Mouse (Mus musculus) gastrocnemius, postnatal 25 days (tissue): ENCODE results near the gene Scfd2. TPM values are rescaled to one million over a fixed set of nuclear protein-coding genes. Genes with fewer than 3 reads are reported as not detected.

Source experiments
- DNase-seq: peaks from one replicate; pipeline ENCODE4 v3.0.0; 2022
- total RNA-seq, 2 experiments: library from RNA; stranded (reverse); gene quantifications; 1 replicate in 1 of 2; 2 replicates in 1 of 2; pipeline ENCODE4 v1.2.3; 2021

The Scfd2 gene
- total RNA-seq, 2 experiments from 2014 or later = 9.5 to 11.7 TPM

DNA sequence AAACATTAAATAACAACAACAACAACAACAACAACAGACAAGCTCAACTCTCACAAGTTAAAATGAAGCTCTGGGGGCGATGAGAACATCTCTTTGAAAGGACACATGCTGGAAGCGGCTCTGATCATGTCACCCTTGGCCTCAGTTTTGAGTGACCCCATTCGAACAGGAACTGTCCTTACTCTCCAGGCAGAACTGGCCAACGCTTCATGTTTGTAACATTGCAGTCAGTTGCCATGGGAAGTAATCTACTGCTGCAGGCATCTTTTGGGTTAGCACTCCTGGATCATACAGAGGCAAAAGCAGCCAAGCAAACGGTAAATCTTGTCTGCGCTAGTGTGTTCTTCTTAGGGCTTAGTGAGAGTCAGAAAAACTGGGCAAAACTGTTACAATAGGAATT, 219.7 kb downstream of the Scfd2 start:
- peak; percentile 55 for DNase-seq

DNA sequence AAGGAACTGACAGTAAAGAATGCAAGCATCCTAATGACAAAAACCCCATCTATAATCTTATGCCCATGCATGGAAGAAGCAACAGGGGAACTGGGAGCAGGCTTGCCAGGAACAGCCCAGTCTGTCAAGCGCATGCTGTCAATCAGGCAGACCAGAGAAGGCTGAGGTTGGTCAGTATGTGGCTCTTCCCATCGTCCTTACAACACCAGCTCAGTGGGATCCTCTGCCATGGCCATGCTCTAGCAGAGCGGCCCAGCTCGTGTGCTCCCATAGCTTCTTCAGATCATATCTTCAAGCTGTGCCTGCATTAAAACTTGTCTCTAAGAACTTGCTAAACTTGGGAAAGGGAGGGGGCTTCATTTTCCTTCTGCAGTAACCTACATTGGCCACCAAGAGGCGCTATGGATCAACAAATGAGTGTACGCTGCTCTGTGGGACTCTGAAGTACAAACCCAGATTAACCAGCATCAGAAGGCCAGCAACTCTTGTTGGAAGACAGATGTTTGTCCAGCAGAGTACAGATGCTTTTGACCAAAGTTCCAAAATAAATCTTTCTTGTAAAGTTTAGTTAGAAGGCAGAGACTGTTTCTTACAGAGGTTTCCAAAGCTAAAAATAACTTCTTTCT, 220.2 kb downstream of the Scfd2 start:
- peak; percentile 34 for DNase-seq

DNA sequence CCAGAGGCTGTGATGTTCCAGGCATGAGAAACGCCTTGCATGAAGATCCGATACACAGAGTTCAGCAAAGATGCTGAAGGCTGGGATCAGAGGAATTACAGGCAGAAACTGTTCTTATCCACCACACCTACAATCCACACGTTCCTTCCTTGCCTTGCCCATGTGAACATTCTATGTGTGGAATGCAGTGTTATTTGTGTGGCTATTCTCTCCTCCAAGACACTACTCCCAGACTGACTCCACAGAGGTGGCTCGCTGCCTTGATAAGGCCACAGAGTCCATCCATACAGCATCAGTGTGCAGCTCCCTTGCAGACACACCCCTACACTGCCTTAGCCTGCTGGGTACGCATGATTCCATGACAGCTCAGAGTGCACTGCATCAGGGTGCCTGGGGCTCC, 221.5 kb downstream of the Scfd2 start:
- DNase-seq = no peak

DNA sequence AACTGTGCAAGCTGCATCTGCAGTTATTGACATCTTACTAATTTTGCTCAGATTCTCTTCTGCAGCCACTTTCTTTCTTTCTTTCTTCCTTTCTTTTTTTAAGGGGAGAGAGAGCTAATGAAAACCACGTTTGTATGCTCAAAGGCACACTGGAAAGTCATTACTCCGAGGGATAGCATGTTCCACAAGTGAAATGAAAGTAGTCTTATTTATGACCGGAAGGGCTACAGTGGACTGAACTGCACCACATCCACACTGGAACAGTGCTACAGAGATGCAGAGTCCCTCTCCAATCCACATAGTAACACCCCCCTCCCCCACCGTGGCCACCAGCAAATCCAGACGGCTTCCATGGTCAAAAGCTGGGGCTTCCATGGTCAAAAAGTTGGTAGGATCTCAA, 224.3 kb downstream of the Scfd2 start:
- DNase-seq = no peak

DNA sequence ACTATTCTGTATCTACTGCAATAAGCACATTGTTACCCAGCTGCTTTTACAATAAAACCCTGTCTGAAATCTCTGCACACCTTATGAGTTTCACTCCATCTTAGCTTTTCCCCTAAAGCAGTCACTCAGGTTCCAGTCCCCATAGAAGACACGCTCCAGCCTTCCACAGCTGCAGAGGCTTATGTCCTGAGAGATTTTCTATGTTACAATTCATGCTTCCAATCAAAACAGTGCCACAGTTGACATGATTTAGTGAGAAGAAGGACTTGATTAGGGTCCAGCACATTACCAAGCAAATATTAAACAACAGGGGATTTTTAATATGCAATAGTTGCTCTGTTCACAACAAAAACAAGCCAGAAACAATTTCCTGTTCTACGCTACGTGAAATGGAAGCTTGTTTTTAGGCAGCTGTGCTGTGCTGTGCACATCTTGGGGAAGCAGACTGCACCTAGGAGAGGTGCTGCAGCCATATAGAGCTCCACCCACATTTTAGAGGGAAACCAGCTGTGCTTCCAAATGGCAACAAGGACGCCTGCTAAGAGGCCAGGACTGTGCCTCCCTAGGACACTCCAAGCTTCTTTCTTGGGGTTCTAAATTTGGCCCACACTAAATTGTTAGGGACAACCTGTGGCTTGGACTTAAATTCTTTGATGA, 225.9 kb downstream of the Scfd2 start:
- no peak for DNase-seq

DNA sequence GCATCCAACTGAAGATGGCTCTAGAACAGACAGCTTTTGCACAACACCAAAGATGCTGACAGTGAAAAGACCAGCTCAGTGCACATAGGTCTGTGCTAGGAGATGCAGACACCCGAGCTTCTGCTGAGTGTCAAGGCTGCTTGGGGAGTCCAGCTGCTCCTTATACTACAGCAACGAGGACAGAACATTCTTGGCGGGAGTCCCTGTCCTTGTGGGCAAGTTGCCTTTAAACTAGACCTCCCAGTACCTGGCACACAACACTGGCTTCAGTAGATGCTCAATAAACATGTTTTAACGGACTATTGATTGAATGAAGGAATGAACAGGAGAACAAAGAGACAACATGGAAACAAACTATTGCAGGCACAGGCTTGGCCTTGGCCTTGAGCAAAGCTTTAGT, 226.8 kb downstream of the Scfd2 start:
- DNase-seq = peak; percentile 71

DNA sequence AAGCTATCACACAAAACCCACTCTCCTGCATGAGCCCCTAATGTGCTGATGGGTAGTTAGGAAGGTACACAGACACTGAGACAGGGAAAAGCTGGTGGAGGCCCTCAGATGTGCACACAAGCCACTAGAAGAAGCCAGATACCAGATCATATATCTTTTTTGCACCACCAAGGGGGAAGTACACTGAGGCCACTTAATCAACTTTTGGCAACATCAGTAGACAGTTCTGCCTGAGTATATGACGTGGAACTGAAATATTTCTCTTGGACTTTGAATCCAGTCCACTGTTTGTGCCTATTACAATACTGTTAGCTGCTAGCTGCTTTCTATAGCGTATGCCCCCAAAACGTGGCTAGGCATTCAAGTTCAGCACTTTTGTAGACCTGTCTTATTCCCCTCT, 229.2 kb downstream of the Scfd2 start:
- no peak for DNase-seq

DNA sequence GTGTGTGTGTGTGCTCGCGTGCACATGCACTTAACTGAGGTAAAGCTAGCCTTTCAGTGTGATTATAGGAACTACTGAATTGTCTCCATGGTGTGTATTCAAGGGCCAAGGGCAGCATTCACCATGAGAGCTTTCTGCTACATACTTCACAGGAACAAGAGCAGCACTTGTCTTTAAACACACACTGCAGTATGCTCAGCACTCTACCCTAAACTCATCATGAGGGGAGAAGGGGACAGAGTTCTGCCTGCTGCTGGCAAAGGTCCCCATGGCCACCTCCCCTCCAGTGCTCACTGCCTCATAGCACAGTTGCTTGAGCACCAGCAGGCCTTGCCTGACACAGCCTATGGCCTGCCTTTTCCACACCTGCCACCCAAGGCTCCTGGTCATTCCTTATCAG, 230.1 kb downstream of the Scfd2 start:
- DNase-seq = no peak

DNA sequence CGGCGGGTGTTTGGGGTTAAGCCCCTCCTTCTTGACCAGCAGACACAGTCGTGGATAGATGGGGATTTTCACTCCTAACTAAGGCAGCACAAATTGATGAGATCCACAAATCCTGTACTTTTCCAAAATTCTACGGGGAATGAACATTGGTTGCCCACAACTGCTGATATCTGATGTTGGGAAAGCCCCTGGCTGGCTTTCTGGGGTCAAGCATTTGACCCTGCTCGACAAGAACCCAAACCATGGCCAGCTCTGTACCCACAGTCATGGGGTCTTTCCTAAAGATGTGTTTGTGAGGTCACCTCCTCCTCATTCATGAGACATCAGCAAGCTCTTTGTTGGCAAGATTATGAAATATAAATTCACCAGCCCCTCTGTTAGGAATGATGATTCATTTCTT, 230.6 kb downstream of the Scfd2 start:
- no peak for DNase-seq

DNA sequence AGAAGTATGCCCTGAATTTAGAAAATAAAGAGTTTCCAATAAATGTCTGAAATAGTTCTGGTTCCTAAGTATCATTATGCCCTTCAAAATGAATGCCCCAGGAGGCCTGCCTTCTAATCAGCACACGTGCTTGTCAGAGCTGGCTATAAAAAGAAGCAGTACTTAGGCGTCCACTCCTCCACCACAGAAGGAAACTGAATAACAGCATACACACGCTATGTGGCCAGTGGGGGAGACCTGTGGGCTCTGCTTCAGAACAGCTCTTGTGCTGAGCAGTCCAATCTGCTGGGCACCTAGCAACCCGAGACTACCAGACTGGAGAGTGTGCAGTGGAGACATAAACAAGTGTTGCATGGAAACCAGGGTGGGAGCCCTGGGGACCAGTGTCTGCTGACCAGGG, 231.4 kb downstream of the Scfd2 start:
- DNase-seq = no peak

DNA sequence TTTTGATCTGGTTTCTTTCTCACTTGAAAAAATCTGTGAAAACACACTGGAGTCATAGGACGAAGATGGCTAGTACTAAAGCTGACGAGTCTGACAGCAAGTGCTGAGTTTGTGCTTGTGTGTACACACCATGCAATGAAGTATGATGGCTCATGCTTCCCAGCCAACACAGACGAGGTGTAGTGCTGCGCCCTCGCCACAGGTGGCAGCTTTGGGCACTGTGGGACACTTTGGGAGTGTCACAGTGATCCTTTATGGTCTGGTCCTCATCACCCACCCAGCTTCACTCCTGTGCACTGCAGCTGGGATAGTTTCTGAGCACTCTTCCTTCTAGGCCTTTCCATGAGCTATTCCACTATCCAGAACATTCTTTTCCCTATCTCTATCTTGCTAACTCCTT, 234.4 kb downstream of the Scfd2 start:
- DNase-seq = no peak

DNA sequence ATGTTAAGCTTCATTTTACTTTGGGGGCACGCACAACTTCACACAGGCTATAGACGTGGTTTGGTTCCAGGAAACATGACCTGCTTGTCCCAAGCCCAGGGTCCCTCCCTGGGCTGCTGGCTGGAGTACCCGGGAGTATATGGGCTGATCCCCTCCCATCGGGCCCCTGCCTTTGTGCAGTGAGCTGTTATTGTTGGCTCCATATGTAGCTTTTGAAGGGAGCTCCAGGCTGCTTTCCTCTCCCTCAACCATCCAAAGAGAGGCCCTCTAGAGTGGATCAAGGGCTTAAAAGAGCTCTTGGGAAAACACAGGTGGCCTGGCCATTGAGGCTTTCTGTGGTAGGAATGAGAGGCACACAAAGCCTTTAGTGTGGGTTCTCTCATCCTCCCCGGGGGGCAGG, 235.5 kb downstream of the Scfd2 start:
- no peak for DNase-seq

DNA sequence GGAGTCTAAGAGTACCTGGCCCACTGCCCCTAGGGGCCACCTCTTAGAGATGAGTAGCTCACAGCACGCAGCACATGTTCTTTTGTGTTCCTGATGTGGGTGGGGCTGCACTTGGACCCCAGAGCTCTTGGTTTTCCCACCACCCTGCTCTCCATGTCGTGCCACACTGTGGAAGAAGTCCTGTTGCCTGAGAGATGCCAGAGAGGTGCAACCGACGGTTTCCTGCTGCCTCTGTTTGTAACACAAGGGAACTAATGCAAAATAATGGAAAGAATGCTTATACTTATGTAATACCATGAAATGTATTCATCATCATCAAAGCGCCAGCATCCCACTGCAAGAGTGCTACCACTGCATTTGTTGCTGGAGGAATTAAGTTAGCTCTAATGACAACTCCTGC, 238.0 kb downstream of the Scfd2 start:
- no peak for DNase-seq

DNA sequence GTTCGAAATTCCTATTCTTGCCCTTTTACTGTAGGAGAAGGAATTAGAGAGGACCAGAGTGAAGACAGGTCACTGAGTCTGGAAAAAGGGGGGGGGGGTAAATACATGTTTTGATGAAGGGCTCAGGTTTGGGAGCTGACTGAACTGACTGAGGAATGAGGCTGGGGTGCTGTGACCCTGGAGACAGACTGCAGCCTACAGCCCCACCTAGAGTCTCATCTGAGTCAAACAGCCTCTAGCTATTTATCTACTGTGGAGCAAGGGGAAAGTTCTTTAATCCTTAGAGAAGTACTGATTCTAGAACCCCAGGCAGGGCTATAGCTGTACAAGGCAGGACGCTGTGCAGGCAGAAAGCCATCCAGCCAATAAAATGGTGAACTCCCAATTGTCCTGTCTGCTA, 239.5 kb downstream of the Scfd2 start:
- DNase-seq = no peak

DNA sequence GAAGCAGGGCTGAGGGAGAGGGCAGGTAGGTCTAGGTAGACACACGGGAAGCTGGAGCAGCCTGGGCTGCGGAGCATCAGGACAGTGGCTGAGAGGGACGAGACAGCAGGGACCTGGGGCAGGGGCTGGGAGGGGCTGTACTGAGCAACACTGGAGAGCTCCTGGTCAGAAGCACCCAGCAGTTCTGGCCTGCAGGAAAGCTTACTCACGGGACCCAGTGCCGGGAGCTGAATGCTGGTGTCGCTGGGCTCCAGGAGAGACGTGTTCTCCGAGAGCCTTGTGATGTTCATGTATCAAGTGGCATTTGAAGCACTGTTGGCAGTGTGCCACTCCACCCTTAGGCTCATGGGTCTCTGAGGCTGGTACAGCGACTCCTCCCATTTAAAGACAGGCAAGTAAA, 240.0 kb downstream of the Scfd2 start:
- DNase-seq = no peak

DNA sequence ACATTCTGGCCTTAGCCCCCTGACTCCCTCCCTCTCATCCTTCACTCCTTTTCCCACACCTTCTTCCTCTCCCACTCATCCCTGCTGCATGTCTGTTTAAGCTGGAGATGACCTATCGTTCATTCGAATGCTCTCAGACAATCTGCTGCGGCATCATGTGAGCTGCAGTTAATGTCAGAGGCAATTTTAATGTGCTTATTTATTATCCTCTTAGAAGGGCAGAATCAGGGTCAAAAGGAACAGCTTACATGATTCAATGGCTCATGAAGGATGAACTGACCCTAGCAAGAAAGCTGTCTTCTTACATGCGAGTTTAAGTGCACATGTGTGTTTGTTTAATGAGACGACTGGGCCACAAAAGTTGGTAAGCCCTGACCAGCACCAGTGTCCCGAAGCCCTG, 241.6 kb downstream of the Scfd2 start:
- no peak for DNase-seq

DNA sequence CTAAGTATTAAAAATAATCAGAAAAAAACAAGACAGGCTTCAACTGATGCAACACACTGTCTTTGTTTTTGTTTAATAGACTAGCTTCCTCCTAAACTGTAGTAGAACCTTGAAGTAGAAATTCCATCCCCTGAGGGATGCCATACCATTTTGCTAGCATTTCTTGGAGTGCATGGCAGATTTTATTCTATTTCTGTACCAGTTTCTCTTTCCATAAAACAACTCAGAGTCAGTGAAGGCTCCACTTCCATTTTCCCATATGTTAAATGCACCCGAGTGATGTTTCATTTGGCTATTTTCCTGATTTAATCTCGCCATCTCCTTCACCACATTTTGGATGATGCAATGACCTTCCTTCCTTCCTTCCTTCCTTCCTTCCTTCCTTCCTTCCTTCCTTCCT, 243.4 kb downstream of the Scfd2 start:
- no peak for DNase-seq

DNA sequence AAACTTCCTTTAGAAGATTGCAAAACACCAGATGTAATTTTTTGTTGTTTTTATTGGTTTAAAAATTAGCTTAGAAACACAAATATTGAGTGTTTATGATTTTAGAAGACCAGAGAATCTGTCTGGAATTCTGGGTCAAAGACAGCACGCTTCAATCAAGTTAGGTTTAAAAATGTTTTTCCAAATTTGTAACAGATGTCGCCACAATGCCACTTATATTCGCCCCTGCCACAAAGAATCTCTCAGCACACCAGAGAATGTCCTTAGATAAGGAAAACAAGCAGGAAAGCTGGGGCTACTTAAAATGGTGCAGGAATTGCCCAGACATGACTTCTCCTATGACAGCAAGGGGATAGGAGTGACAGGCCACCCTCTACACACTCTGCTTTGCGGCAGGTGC, 245.3 kb downstream of the Scfd2 start:
- DNase-seq = no peak

DNA sequence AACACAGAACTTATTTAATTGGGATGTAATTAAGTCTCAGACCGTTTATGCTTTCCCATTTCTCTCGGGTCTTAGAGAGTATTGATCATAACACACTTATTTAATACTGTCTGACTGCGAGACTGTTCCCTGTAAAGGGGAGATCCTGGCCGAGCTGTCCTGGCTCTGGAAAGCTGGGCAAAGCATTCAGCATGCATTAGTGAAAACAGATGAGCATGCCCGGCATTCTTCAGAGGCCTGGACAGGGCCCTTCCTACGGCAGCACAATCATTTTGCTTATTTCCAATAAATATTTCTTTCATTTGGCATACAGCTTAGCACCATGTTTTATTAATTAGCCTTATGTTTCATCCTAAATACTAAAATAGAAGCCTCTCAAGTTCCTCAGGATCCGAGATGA, 245.8 kb downstream of the Scfd2 start:
- DNase-seq = no peak

DNA sequence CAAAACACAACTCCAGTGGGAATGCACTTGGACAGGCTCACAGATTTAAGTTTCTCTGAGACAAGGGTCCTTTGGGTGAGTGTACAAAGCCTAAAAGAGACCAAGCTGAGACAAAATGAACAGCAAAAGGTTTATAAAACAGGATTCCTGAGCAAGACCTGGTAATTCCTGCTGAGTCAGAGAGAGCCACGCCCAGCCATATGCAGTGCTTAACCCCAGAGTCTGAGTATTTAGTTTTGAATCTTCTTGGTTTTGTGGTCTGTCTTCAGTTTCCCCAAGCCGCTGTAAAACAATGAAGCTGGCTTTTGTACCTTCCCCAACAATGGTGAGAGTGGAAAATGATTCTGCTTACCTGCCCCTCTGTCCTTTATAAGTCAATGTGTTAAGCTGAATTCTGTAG, 246.3 kb downstream of the Scfd2 start:
- no peak for DNase-seq

DNA sequence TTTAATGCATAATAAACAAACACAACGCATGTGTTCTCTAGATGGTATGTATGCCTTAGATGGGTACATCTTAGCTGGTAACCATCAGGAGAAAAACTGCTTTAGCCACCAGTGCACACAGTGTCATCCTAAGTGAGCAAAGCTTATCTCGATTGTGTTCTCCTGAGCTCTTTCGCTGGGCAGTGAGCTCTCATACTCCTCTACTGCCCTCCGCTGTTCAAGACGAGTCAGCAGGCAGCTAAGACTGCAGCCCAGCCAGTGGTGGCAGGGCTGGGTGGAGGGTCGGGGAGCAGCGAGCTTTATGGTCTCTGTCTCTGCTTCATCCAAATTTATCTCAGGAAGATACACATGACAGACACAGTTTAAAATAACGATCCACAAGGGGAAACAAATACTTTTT, 248.0 kb downstream of the Scfd2 start:
- no peak for DNase-seq

DNA sequence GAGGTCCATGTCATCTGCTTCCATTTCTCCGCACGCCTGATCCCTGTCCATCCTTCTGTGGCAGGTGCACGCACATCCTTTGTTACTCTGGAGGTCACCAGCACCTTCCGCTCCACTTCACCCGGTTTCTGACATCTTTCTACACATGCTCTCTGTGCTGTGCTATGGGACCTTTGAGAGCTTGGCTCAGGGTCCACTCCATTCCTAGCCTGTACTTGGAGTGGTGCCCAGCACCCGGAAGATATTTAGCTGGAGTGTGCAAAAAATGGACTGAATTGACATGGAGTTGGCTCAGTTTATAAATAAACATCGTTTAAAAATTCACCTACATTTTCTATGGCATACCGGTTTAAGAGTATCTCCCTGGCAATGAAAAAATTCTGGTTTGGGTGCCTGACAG, 250.1 kb downstream of the Scfd2 start:
- no peak for DNase-seq

DNA sequence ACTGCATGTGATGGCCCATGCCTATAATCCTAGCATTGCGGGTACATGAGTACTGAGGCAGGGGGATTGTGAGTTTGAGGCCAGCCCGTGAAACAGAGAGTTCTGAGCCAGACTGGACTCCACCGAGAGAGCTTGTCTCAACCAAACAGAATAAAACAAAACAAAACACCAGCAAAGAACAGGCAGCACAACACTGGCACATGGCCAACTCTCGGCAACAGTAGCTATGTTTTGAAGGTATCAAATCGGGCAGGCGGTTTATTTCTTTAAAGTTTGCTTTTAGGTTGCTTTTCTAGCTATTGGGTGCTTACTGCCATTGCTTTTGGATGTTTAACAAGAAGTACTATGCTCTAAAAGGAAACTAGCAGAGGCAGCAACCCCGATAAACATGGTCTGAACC, 251.9 kb downstream of the Scfd2 start:
- no peak for DNase-seq

DNA sequence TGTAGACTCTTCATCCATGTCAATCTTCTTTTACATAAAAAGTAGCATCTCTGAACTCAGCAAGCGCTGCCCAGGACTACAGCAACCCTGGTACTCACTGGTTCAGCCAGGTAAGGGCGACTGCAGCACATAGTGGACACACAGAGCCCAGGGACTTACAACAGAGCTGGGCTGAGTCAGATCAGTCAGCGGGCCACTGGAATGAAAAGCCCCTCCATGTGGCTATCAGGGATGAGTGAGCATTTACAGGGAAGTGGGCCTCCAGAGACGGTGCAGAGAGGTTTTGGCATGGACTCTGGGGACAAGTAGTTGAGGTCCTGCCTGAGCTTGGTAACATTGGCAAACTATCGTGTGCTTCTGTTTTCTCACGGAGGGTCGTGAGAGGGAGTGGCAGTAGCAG, 253.1 kb downstream of the Scfd2 start:
- DNase-seq = no peak

DNA sequence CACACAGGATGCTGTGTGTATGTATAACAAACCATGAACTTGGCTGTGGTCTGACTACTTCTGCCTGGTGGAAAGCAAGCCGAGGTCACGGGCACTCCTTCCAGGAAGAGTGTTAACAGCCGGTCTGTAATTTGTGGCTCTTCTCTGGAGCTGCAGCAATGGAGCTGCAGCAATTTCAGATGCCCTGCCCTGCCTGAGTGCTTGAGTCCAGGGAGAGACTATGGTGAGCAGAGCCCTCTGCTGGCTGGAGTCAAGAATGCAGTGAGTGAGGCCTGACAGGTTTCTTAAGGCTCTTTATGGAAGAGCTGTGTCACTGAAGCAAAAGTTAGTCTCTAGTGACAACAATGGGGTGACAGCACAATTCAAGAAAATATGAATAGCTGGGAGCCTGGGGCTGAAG, 253.8 kb downstream of the Scfd2 start:
- DNase-seq = peak; percentile 68
